Mouse (Mus musculus) limb, embryonic 13.5 days (tissue): ENCODE measurements around the gene Aldh1l2. TPM values are rescaled to one million over a fixed set of nuclear protein-coding genes. Genes with fewer than 3 reads are reported as not detected.

Source experiments
- ATAC-seq: fragments of 200-750 bp; cut with Nextera tagmentation; 2 replicates; pipeline ENCODE4 v1.8.0; 2017; ENCODE audit warnings: low read depth, moderate number of reproducible peaks, moderate TSS enrichment; ENCODE audit not compliant: low FRiP score
- H3K27ac ChIP-seq: fragments of 300-500 bp; sonication (generic); 2 replicates; pipeline ENCODE4 v1.5.1; 2015; ENCODE audit warnings: inconsistent platforms, mild to moderate bottlenecking, moderate library complexity
- H3K27me3 ChIP-seq: fragments of 300-500 bp; sonication (generic); 2 replicates; pipeline ENCODE4 v1.6.1; 2015; ENCODE audit warnings: mild to moderate bottlenecking, inconsistent platforms
- H3K36me3 ChIP-seq: fragments of 300-500 bp; sonication (generic); 2 replicates; pipeline ENCODE4 v1.6.1; 2015; ENCODE audit warnings: inconsistent platforms, mild to moderate bottlenecking, moderate library complexity
- H3K4me1 ChIP-seq: fragments of 300-500 bp; sonication (generic); 2 replicates; pipeline ENCODE4 v1.6.1; 2015; ENCODE audit warnings: inconsistent platforms
- H3K4me2 ChIP-seq: fragments of 300-500 bp; sonication (generic); replicated peaks from 2 replicates; pipeline ENCODE4 v1.6.1; 2015; ENCODE audit warnings: inconsistent platforms, mild to moderate bottlenecking, moderate library complexity
- H3K4me3 ChIP-seq: fragments of 300-500 bp; sonication (generic); 2 replicates; pipeline ENCODE4 v1.5.1; 2015; ENCODE audit warnings: moderate library complexity, mild to moderate bottlenecking, inconsistent platforms
- H3K9ac ChIP-seq: fragments of 300-500 bp; sonication (generic); 2 replicates; pipeline ENCODE4 v1.6.1; 2015; ENCODE audit warnings: mild to moderate bottlenecking, inconsistent platforms
- H3K9me3 ChIP-seq: fragments of 300-500 bp; sonication (generic); 2 replicates; pipeline ENCODE4 v1.6.1; 2016; ENCODE audit warnings: inconsistent platforms
- WGBS: fragments of 180-500 bp; shearing (Covaris S2); methylation state at CpG from one replicate; pipeline ENCODE4 v1.1.7; 2015; 5-methylcytosine and 5-hydroxymethylcytosine counted together
- polyA plus RNA-seq: library from polyadenylated mRNA; unstranded; fragments of >200 nt; fragmentation: Nextera tagmentation; extraction: Ambion mirVana; gene quantifications from 2 replicates; pipeline ENCODE4 v1.2.1, GENCODE M21; 2015

Gene Aldh1l2
- polyA plus RNA-seq, result 2.9 and 3.2 TPM in 2 replicates

GRCm38 (mm10) chr10:83533910-83534283 lies at the start of gene Aldh1l2:
Aldh1l2 (minus strand) TSS chr10:83534140.
- under 1% methylated on average over 21 of the region's 21 CpGs for WGBS
- no peak within 1 kb of the TSS for H3K27ac ChIP-seq
- no peaks in the 10 kb centered on the region for H3K36me3 ChIP-seq
- H3K9me3 ChIP-seq, result no peaks in the 10 kb centered on the region
- peaks cover 25% of the 10 kb centered on the region for H3K27me3 ChIP-seq
- peak within 1 kb of the TSS; percentile 95 for H3K4me2 ChIP-seq
- peak; percentile 89 for ATAC-seq
- peak within 1 kb of the TSS; percentile 67 for H3K9ac ChIP-seq
- peaks cover 10% of the 10 kb centered on the region; the same call in 1 of the 2 replicates for H3K4me1 ChIP-seq
- H3K4me3 ChIP-seq, result peak within 1 kb of the TSS; percentile 52

GRCm38 (mm10) chr10:83565449-83566441 lies 31.8 kb upstream of the Aldh1l2 start:
- WGBS, result 94% methylated on average over 7 of the region's 7 CpGs
- no peaks in the 10 kb centered on the region for H3K9me3 ChIP-seq
- H3K4me2 ChIP-seq, result no peak overlapping the region
- no peaks in the 10 kb centered on the region for H3K4me1 ChIP-seq
- no peak overlapping the region for H3K27ac ChIP-seq
- no peak overlapping the region for H3K9ac ChIP-seq
- peaks cover 92% of the 10 kb centered on the region for H3K36me3 ChIP-seq
- H3K27me3 ChIP-seq, result no peaks in the 10 kb centered on the region
- no peak overlapping the region for H3K4me3 ChIP-seq
- ATAC-seq, result no peak

GRCm38 (mm10) chr10:83563005-83563404 lies 29.1 kb upstream of the Aldh1l2 start:
- no peaks in the 10 kb centered on the region for H3K4me1 ChIP-seq
- H3K4me2 ChIP-seq, result no peak overlapping the region
- peaks cover 89% of the 10 kb centered on the region for H3K36me3 ChIP-seq
- H3K27ac ChIP-seq, result no peak overlapping the region
- no peak overlapping the region for H3K9ac ChIP-seq
- no peaks in the 10 kb centered on the region for H3K9me3 ChIP-seq
- no peak overlapping the region for H3K4me3 ChIP-seq
- no peaks in the 10 kb centered on the region for H3K27me3 ChIP-seq
- ATAC-seq, result no peak

- Histone ChIP-seq H3K9me3 (no peaks in the 10 kb centered on the region), H3K4me3 (peak overlapping the region; percentile 86), H3K4me2 (peak overlapping the region; percentile 66), H3K9ac (no peak overlapping the region), H3K4me1 (peaks cover 11% of the 10 kb centered on the region), H3K36me3 (peaks cover 19% of the 10 kb centered on the region), H3K27ac (no peak overlapping the region), H3K27me3 (no peaks in the 10 kb centered on the region)
- WGBS, result 55% methylated on average over 3 of the region's 3 CpGs
- no peak for ATAC-seq
These were observed 11.4 kb upstream of the Aldh1l2 start for GRCm38 (mm10) chr10:83545341-83545740.

GRCm38 (mm10) chr10:83544103-83544479 lies 10.2 kb upstream of the Aldh1l2 start:
- H3K36me3 ChIP-seq, result peaks cover 10% of the 10 kb centered on the region
- peak overlapping the region; percentile 86 for H3K4me3 ChIP-seq
- H3K27me3 ChIP-seq, result no peaks in the 10 kb centered on the region
- peak overlapping the region; percentile 66 for H3K4me2 ChIP-seq
- H3K9ac ChIP-seq, result peak overlapping the region; percentile 89
- WGBS, result under 1% methylated on average over 38 of the region's 41 CpGs
- H3K9me3 ChIP-seq, result no peaks in the 10 kb centered on the region
- peak overlapping the region; percentile 84 for H3K27ac ChIP-seq
- ATAC-seq, result peak; percentile 92
- peaks cover 11% of the 10 kb centered on the region for H3K4me1 ChIP-seq

GRCm38 (mm10) chr10:83543439-83544102 lies 9.6 kb upstream of the Aldh1l2 start, which contains the start of gene Washc4:
Washc4 (plus strand) TSS chr10:83543752.
- H3K4me3 ChIP-seq, result peak within 1 kb of the TSS; percentile 86
- WGBS, result 1% methylated on average over 48 of the region's 49 CpGs
- peak within 1 kb of the TSS; percentile 66 for H3K4me2 ChIP-seq
- peaks cover 11% of the 10 kb centered on the region for H3K4me1 ChIP-seq
- H3K27me3 ChIP-seq, result no peaks in the 10 kb centered on the region
- peak; percentile 98 for ATAC-seq
- H3K36me3 ChIP-seq, result peaks cover 10% of the 10 kb centered on the region
- peak within 1 kb of the TSS; percentile 84 for H3K27ac ChIP-seq
- peak within 1 kb of the TSS; percentile 89 for H3K9ac ChIP-seq
- no peaks in the 10 kb centered on the region for H3K9me3 ChIP-seq

GRCm38 (mm10) chr10:83542241-83542640 lies 8.3 kb upstream of the Aldh1l2 start:
- H3K4me2 ChIP-seq, result no peak overlapping the region
- H3K4me1 ChIP-seq, result peaks cover 11% of the 10 kb centered on the region
- no peak overlapping the region for H3K4me3 ChIP-seq
- 87% methylated on average over 7 of the region's 7 CpGs for WGBS
- no peak for ATAC-seq
- 0 out of 2 replicates have a peak, but pooled peaks cover under 1% of the 10 kb centered on the region for H3K27me3 ChIP-seq
- no peak overlapping the region for H3K9ac ChIP-seq
- H3K27ac ChIP-seq, result no peak overlapping the region
- no peaks in the 10 kb centered on the region for H3K36me3 ChIP-seq
- H3K9me3 ChIP-seq, result no peaks in the 10 kb centered on the region

- H3K36me3 ChIP-seq, result no peaks in the 10 kb centered on the region
- no peak overlapping the region for H3K4me2 ChIP-seq
- no peak overlapping the region for H3K9ac ChIP-seq
- H3K9me3 ChIP-seq, result no peaks in the 10 kb centered on the region
- ATAC-seq, result no peak
- H3K27ac ChIP-seq, result no peak overlapping the region
- H3K27me3 ChIP-seq, result peaks cover 7% of the 10 kb centered on the region; the same call in 1 of the 2 replicates
- H3K4me3 ChIP-seq, result no peak overlapping the region
- H3K4me1 ChIP-seq, result peaks cover 6% of the 10 kb centered on the region
- WGBS, result 56% methylated on average over 3 of the region's 3 CpGs
These were observed 6.2 kb upstream of the Aldh1l2 start for GRCm38 (mm10) chr10:83540092-83540491.

GRCm38 (mm10) chr10:83539311-83539980 lies 5.5 kb upstream of the Aldh1l2 start:
- H3K27me3 ChIP-seq, result peaks cover 10% of the 10 kb centered on the region; the same call in 1 of the 2 replicates
- 66% methylated on average over 6 of the region's 6 CpGs for WGBS
- H3K9ac ChIP-seq, result no peak overlapping the region
- H3K27ac ChIP-seq, result no peak overlapping the region
- ATAC-seq, result no peak
- H3K4me3 ChIP-seq, result no peak overlapping the region
- H3K9me3 ChIP-seq, result no peaks in the 10 kb centered on the region
- H3K36me3 ChIP-seq, result no peaks in the 10 kb centered on the region
- no peaks in the 10 kb centered on the region for H3K4me1 ChIP-seq
- no peak overlapping the region for H3K4me2 ChIP-seq

GRCm38 (mm10) chr10:83536436-83536835 lies 2.5 kb upstream of the Aldh1l2 start:
- Histone ChIP-seq H3K27me3 (peaks cover 25% of the 10 kb centered on the region), H3K9ac (no peak overlapping the region), H3K4me2 (no peak overlapping the region), H3K4me3 (no peak overlapping the region), H3K4me1 (peaks cover 10% of the 10 kb centered on the region; the same call in 1 of the 2 replicates), H3K36me3 (no peaks in the 10 kb centered on the region), H3K27ac (no peak overlapping the region), H3K9me3 (no peaks in the 10 kb centered on the region)
- no peak for ATAC-seq
- WGBS, result 10% methylated on average over 1 of the region's 1 CpGs

- peak; percentile 49; the same call in 1 of the 2 replicates for ATAC-seq
- Histone ChIP-seq H3K27ac (no peak overlapping the region), H3K27me3 (peaks cover 25% of the 10 kb centered on the region), H3K9ac (peak overlapping the region; percentile 67), H3K4me1 (peaks cover 10% of the 10 kb centered on the region; the same call in 1 of the 2 replicates), H3K36me3 (no peaks in the 10 kb centered on the region), H3K4me2 (peak overlapping the region; percentile 95), H3K4me3 (peak overlapping the region; percentile 52), H3K9me3 (no peaks in the 10 kb centered on the region)
- WGBS, result 5% methylated on average over 27 of the region's 27 CpGs
These were observed 556 bp downstream of the Aldh1l2 start for GRCm38 (mm10) chr10:83533258-83533909.
